Mouse (Mus musculus) thymus, adult 2 months (tissue): ENCODE measurements around the gene Fam57a. TPM values are rescaled to one million over a fixed set of nuclear protein-coding genes. Genes with fewer than 3 reads are reported as not detected.
A peak's percentile ranks its signal among the peaks of the same experiment; 100 is the strongest.
"Not testable (repeated sequence)": the region's sequence is repeated elsewhere in the genome, so short reads cannot be mapped to it uniquely, and the experiment has no call there.

ENCODE experiments used
- DNase-seq: peaks from one replicate; pipeline ENCODE4 v3.0.0; 2021
- H3K27ac ChIP-seq: fragments of 200-500 bp; 2 replicates; pipeline ENCODE4 v1.5.1; 2012; ENCODE audit warnings: low read length, control low read depth; ENCODE audit not compliant: control insufficient read depth, insufficient read depth
- H3K27me3 ChIP-seq: fragments of 200-500 bp; 2 replicates; pipeline ENCODE4 v1.6.1; 2012; ENCODE audit warnings: mild to moderate bottlenecking, low read length, moderate library complexity, mixed read lengths; ENCODE audit not compliant: control insufficient read depth, insufficient read depth
- H3K36me3 ChIP-seq: fragments of 200-500 bp; 2 replicates; pipeline ENCODE4 v1.6.1; 2012; ENCODE audit warnings: mild to moderate bottlenecking, low read length, moderate library complexity; ENCODE audit not compliant: control insufficient read depth, insufficient read depth
- H3K4me1 ChIP-seq: fragments of 200-500 bp; replicated peaks from 2 replicates; pipeline ENCODE4 v1.6.1; 2012; ENCODE audit warnings: low read length; ENCODE audit not compliant: control insufficient read depth, insufficient read depth
- H3K4me3 ChIP-seq: fragments of 200-500 bp; 2 replicates; pipeline ENCODE4 v1.5.1; 2012; ENCODE audit warnings: mild to moderate bottlenecking, low read length, control low read depth, moderate library complexity; ENCODE audit not compliant: control insufficient read depth, insufficient read depth
- CTCF ChIP-seq: fragments of 200-500 bp; IDR thresholded peaks from 2 replicates; pipeline ENCODE4 v1.5.1; 2012; ENCODE audit warnings: mild to moderate bottlenecking, control low read depth, low read length, moderate library complexity, borderline replicate concordance; ENCODE audit not compliant: control insufficient read depth, poor library complexity, insufficient read depth; ENCODE audit errors: extremely low read depth
- POLR2A ChIP-seq: fragments of 200-500 bp; IDR thresholded peaks from 2 replicates; pipeline ENCODE4 v1.6.1; 2012; ENCODE audit warnings: mild to moderate bottlenecking, low read length, control low read depth, moderate library complexity; ENCODE audit not compliant: control insufficient read depth, poor library complexity, insufficient read depth; ENCODE audit errors: extremely low read depth
- WGBS: fragments of 180-500 bp; shearing (Covaris S2); methylation state at CpG from one replicate; pipeline ENCODE4 v1.1.7; 2018; 5-methylcytosine and 5-hydroxymethylcytosine counted together
- polyA plus RNA-seq: library from polyadenylated mRNA; depleted of rRNA; stranded (reverse); fragments of >200 nt; gene quantifications from 2 replicates; pipeline ENCODE4 v1.2.3, GENCODE M21; 2012

The Fam57a gene
- polyA plus RNA-seq, 1 experiment: 17.4 TPM

DNA sequence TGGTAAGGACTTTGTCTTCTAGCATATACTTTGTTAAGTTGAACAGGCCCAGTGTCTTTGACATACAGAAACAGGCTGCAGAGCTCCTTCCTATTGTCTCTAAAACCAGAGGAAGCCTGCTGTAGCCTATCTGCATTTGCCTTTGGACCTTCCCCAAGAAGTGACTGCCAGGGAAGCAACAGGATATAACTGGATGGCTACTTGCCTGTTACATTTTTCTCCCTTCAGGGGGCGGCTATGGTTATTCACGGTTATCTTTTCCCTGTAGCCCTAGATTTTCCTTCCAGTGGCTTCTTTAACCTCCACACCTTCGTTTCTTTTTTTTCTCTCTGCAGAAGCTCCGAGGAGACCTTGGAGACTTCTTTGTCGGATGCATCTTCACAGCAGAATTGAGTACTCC lies 27.3 kb downstream of the Fam57a start:
- Histone ChIP-seq H3K27ac (no peak overlapping the region), H3K36me3 (no peaks in the 10 kb centered on the region; the same call in 1 of the 2 replicates), H3K4me1 (peaks cover 7% of the 10 kb centered on the region), H3K4me3 (no peak overlapping the region), H3K27me3 (peaks cover 13% of the 10 kb centered on the region; the same call in 1 of the 2 replicates)
- no peak for DNase-seq
- WGBS: 90% methylated on average over 5 of the region's 5 CpGs
- TF ChIP-seq CTCF (no peak), POLR2A (no peak)

DNA sequence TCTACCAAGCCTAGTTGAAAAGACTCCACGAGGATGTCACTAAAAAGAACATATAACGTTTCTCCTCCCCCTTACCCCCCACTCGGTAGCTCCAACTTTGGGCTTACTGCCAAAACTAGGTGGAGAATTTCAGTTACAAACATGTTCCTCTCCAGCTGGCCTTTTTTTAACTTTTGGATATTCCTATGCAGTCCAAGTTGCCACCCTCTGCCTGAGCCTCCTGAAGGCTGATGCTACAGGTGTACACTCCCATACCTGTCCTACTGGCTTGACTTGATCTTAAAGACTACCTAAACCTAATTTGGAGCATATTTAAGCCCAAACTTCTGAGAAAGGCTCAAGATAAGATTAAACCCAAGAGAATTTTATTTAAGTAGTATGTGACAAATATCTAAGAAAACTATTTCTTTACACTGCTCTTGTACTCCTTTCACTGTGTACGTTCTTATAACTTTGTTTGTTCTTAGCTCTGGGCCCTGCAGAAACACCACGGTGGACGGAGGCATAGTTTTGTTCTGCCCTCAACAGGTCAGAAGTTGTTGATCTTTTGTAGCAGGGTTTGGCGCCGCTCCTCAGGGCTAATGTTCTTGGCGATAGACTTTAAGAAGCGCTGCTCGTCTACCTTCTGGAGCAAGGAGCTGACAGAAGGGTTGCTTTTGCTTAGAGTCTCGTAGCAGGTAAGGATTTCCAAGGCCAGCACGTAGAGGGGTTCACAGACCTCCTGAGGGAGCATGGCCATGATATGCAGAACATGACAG lies 30.9 kb downstream of the Fam57a start:
- H3K27ac ChIP-seq: no peak overlapping the region
- H3K36me3 ChIP-seq: peaks cover 14% of the 10 kb centered on the region
- WGBS: 88% methylated on average over 13 of the region's 13 CpGs

DNA sequence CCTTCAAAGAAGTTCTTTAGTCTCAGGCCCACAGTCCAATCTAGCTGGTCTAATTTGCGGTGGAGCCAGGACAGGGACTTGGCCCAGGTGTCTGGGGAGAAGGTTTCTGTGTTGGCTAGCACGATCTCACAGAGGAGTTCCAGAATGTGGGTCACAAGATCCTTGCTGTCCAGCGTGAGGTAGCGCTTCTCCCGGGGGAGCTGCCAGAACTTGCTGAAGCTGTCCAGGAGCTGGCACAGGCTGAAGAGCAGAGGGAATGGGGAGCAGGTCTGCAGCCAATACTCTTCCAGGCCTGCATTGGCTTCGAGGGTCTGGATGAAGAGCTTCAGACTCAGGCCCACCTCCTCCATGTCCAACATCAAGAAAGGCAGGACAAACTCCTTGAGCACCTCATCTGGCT lies 32.1 kb downstream of the Fam57a start:
- WGBS: 91% methylated on average over 6 of the region's 6 CpGs
- H3K4me3 ChIP-seq, H3K27ac ChIP-seq, H3K27me3 ChIP-seq, DNase-seq, H3K4me1 ChIP-seq: not testable (repeated sequence)
- H3K36me3 ChIP-seq: peaks cover 14% of the 10 kb centered on the region

More for the DNA sequence above, 30.9 kb downstream of the Fam57a start:
- Histone ChIP-seq H3K27me3 (no peaks in the 10 kb centered on the region), H3K4me1 (no peaks in the 10 kb centered on the region; the same call in 1 of the 2 replicates), H3K4me3 (no peak overlapping the region)
- DNase-seq: no peak
- no peak for TF ChIP-seq POLR2A
- no peak for TF ChIP-seq CTCF

DNA sequence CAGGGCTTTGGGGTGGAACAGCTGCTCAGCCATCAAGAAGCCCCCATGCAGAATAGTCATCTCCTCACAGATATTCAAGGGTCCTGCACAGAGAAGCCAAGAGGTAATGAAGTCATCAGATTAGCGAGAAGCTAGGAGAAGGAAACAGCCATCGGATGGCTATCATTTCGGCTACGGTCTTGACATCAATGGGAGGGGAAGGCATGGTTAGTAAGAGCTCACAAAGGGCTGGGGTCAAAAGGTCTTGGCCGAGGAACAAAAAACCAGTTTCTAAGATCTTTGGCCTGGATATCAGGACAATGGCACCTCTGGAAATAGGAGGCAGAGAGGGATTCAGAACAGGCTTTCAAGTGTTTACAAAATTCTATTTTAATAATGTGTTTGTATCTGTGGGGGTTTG lies 34.4 kb downstream of the Fam57a start:
- no peak for DNase-seq
- H3K36me3 ChIP-seq: peaks cover 14% of the 10 kb centered on the region
- H3K27ac ChIP-seq: no peak overlapping the region
- H3K27me3 ChIP-seq: no peaks in the 10 kb centered on the region
- no peak overlapping the region for H3K4me3 ChIP-seq
- peaks cover 7% of the 10 kb centered on the region for H3K4me1 ChIP-seq
- TF ChIP-seq CTCF (no peak), POLR2A (no peak)
- WGBS: 94% methylated on average over 5 of the region's 5 CpGs

DNA sequence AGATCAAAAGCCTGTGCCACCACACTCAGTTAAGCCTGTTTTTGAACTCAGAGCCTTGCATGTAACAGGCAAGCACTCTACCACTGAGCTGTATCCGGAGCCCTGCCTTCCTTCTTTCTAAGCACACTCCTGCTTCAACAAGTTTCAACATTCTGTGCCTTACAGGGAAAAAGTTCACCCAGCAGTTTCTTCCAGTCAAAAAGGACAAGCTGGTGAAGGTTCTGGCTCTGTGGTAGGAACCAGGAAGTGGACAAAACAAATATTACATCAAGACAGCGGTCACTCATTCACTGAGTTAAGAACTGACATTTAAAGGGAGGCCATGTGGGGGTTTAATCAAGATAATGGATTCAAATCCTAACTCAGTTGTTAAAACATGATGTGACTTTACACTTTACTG lies 35.5 kb downstream of the Fam57a start:
- Histone ChIP-seq H3K27ac (no peak overlapping the region), H3K4me3 (no peak overlapping the region), H3K4me1 (peaks cover 7% of the 10 kb centered on the region), H3K36me3 (peaks cover 14% of the 10 kb centered on the region), H3K27me3 (no peaks in the 10 kb centered on the region)
- no peak for TF ChIP-seq POLR2A
- 66% methylated on average over 2 of the region's 2 CpGs for WGBS
- peak; percentile 8 for DNase-seq

DNA sequence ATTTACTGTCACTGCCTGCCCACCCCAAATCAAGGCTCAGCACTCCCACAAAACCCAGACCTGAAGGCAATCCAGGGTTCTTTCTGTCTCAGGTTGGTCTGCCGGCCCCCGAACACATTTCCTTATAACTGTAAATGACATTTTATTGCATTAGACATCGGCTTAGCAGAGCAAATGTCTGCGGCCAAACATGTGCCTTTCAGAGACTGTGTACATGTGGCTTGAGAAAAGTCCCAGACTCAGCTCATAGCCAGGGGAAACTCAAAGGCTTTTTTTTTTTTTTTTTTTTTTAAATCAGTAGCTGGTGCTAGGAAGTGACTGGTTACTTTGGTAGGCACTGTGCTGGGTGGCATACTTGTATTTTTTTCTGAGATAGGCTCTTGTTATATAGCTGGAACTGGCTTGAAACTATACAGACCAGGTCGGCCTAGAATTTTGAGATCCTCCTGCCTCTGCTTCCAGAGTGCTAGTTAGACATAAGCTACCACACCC lies 36.6 kb downstream of the Fam57a start:
- Histone ChIP-seq H3K27ac (no peak overlapping the region), H3K36me3 (peaks cover 14% of the 10 kb centered on the region), H3K4me1 (peaks cover 7% of the 10 kb centered on the region), H3K4me3 (no peak overlapping the region), H3K27me3 (no peaks in the 10 kb centered on the region)
- no peak for DNase-seq
- no peak for TF ChIP-seq POLR2A
- no peak for TF ChIP-seq CTCF
- 92% methylated on average over 5 of the region's 5 CpGs for WGBS
